Mouse (Mus musculus) myocyte (in vitro differentiated cells): ENCODE measurements at regions not wholly inside any gene's neighbourhood (a gene's known extent, or its start where the extent isn't known, plus 50 kb on each side); places are given as distances from the start of the nearest gene placed in this dataset.

ENCODE experiments used
- H3K27me3 ChIP-seq: one replicate; pipeline ENCODE4 v1.6.1; 2011; ENCODE audit not compliant: control insufficient read depth, insufficient read depth, insufficient read length
- H3K36me3 ChIP-seq: one replicate; pipeline ENCODE4 v1.6.1; 2011; ENCODE audit not compliant: control insufficient read depth, insufficient read depth
- H3K4me2 ChIP-seq: one replicate; pipeline ENCODE4 v1.6.1; 2011; ENCODE audit warnings: low read depth, control low read depth
- H3K4me3 ChIP-seq: one replicate; pipeline ENCODE4 v1.5.1; 2011; ENCODE audit warnings: mild to moderate bottlenecking, control low read depth, moderate library complexity
- H3K79me2 ChIP-seq: one replicate; pipeline ENCODE4 v1.6.1; 2011; ENCODE audit not compliant: control insufficient read depth, insufficient read depth
- H3ac ChIP-seq: one replicate; pipeline ENCODE4 v1.6.1; 2011; ENCODE audit not compliant: control insufficient read depth, insufficient read length
- CEBPB ChIP-seq: IDR thresholded peaks from 2 replicates; pipeline ENCODE4 v1.6.1; 2011; ENCODE audit warnings: mild to moderate bottlenecking, moderate library complexity; ENCODE audit not compliant: poor library complexity, insufficient read depth, severe bottlenecking
- E2F4 ChIP-seq: IDR thresholded peaks from one replicate; pipeline ENCODE4 v1.6.1; 2011; ENCODE audit warnings: mild to moderate bottlenecking, control low read depth, moderate library complexity; ENCODE audit not compliant: insufficient read depth
- MAX ChIP-seq: IDR thresholded peaks from one replicate; pipeline ENCODE4 v1.6.1; 2011; ENCODE audit warnings: low read depth, mild to moderate bottlenecking, control low read depth
- MYOD1 ChIP-seq, 3 experiments: IDR thresholded peaks; one replicate each; pipeline ENCODE4 v1.6.1; 2011; ENCODE audit warnings: control low read depth in 2 of 3, low read depth in 2 of 3, mild to moderate bottlenecking in 2 of 3, moderate library complexity in 1 of 3; ENCODE audit not compliant: insufficient read length in 2 of 3, control insufficient read depth in 1 of 3
- MYOG ChIP-seq, 3 experiments: IDR thresholded peaks; one replicate each; pipeline ENCODE4 v1.6.1; 2011; ENCODE audit warnings: control low read depth in 2 of 3, low read depth in 2 of 3, mild to moderate bottlenecking in 2 of 3; ENCODE audit not compliant: insufficient read length in 2 of 3, control insufficient read depth in 1 of 3, insufficient read depth in 1 of 3
- POLR2A ChIP-seq: IDR thresholded peaks from one replicate; pipeline ENCODE4 v1.6.1; 2011; ENCODE audit warnings: low read depth, mild to moderate bottlenecking, control low read depth, moderate library complexity; ENCODE audit not compliant: insufficient read length
- POLR2AphosphoS2 ChIP-seq: IDR thresholded peaks from one replicate; pipeline ENCODE4 v1.6.1; 2011; ENCODE audit warnings: low read depth, control low read depth; ENCODE audit not compliant: insufficient read length
- REST ChIP-seq: IDR thresholded peaks from one replicate; pipeline ENCODE4 v1.6.1; 2011; ENCODE audit warnings: mild to moderate bottlenecking, control low read depth, moderate library complexity; ENCODE audit not compliant: insufficient read depth, insufficient read length
- SRF ChIP-seq: IDR thresholded peaks from one replicate; pipeline ENCODE4 v1.6.1; 2011; ENCODE audit warnings: low read depth; ENCODE audit not compliant: control insufficient read depth, insufficient read length
- TCF12 ChIP-seq: IDR thresholded peaks from one replicate; pipeline ENCODE4 v1.6.1; 2011; ENCODE audit warnings: mild to moderate bottlenecking, control low read depth; ENCODE audit not compliant: poor library complexity, insufficient read depth, severe bottlenecking
- TCF3 ChIP-seq: IDR thresholded peaks from one replicate; pipeline ENCODE4 v1.6.1; 2011; ENCODE audit warnings: low read depth, control low read depth; ENCODE audit not compliant: insufficient read length
- USF1 ChIP-seq: IDR thresholded peaks from one replicate; pipeline ENCODE4 v1.6.1; 2011; ENCODE audit warnings: low read depth, mild to moderate bottlenecking, control low read depth, moderate library complexity

DNA sequence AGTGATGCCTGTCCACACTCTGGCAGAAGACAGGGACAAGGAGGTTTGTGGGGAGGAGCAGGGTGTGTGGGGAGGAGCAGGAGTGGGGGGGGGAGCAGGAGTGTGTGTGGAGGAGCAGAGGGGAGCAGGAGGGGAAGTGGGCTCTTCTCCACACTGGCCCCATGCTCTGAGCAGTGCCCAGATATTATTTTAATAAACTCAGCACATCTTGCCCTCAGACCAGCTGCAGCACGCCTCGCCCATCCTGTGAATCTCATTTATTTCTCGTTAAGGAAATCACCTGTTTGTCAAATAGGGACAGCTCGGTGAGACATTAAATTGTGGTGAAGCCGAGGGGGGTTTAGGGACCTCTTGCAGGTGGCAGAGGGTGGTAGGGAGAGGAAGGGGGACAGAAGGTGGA lies 77.8 kb upstream of the Lhx5 start:
- Histone ChIP-seq H3K4me3 (no peak overlapping the region), H3K36me3 (no peaks in the 10 kb centered on the region), H3K79me2 (no peaks in the 10 kb centered on the region), H3K4me2 (no peak overlapping the region), H3K27me3 (peaks cover 37% of the 10 kb centered on the region), H3ac (no peak overlapping the region)
- TF ChIP-seq USF1 (no peak), TCF12 (no peak), POLR2AphosphoS2 (no peak), CEBPB (no peak), POLR2A (no peak), TCF3 (no peak), REST (no peak), MYOD1 (IDR thresholded peaks at IDR 0.05; ENCODE audit: control insufficient read depth in 1 of 3, insufficient read length in 2 of 3, low read depth in 2 of 3) (no peak), E2F4 (no peak), MAX (no peak), MYOG (IDR thresholded peaks at IDR 0.05; ENCODE audit: control insufficient read depth in 1 of 3, insufficient read depth in 1 of 3, insufficient read length in 2 of 3, low read depth in 2 of 3) (no peak), SRF (no peak)

DNA sequence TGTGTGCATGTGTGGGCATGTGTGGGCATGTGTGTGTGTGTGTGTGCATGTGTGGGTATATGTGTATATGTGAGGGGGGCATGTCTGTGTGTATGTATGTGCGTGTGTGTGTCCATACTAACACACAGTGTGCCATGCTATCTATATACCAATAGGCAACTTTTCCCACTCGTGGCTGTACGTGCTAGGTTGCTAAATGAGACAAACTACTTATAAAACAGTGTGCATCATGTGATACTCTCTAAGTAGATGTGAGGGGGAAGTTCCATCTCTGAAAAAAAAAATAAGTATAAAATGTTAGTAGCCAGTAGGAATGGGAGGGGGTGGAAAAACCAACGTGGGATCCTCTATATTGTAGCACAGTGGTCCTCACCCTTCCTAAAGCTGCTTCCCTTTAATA lies 74.5 kb upstream of the Lhx5 start:
- H3K4me3 ChIP-seq = no peak overlapping the region
- TF ChIP-seq USF1 (no peak), MYOD1 (IDR thresholded peaks at IDR 0.05; ENCODE audit: control insufficient read depth in 1 of 3, insufficient read length in 2 of 3, low read depth in 2 of 3) (no peak), POLR2A (no peak), CEBPB (no peak), TCF12 (no peak), REST (no peak), MYOG (IDR thresholded peaks at IDR 0.05; ENCODE audit: control insufficient read depth in 1 of 3, insufficient read depth in 1 of 3, insufficient read length in 2 of 3, low read depth in 2 of 3) (no peak), MAX (no peak), POLR2AphosphoS2 (no peak), TCF3 (no peak), SRF (no peak), E2F4 (no peak)
- H3K4me2 ChIP-seq = no peak overlapping the region
- no peak overlapping the region for H3ac ChIP-seq
- no peaks in the 10 kb centered on the region for H3K79me2 ChIP-seq
- H3K27me3 ChIP-seq = peaks cover 56% of the 10 kb centered on the region
- no peaks in the 10 kb centered on the region for H3K36me3 ChIP-seq

DNA sequence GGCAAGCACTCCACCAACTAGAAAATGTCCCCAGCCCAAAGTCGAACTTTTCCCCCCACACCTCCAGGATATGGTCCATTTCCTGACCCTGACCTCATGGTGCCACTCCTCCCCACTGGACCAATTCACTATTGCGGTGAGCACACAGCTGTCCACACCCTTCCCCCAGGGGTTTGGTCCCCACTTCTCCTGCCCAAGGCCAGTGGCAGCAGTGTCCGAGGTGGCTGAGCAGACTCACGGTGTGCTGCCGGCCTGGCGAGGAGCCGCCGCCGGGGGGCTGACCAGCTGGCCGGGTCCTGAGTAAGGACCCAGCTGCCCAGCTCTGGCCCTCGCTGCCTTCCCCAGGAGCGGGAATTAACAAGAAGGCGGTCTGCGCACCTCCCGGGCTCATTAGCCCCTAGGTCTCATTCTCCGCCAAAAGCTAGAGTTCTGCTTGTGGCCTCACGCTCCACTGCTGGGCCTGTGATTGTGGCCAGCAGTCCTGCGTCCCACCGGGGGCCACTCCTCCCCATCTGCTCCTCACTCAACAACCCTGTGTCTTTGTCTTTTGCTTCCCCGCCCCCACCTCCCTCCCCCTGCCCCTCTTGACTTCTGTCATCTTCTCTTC lies 73.3 kb upstream of the Lhx5 start:
- Histone ChIP-seq H3K4me3 (no peak overlapping the region), H3K36me3 (no peaks in the 10 kb centered on the region), H3K27me3 (peaks cover 47% of the 10 kb centered on the region), H3K79me2 (no peaks in the 10 kb centered on the region), H3K4me2 (no peak overlapping the region), H3ac (no peak overlapping the region)
- TF ChIP-seq SRF = no peak

DNA sequence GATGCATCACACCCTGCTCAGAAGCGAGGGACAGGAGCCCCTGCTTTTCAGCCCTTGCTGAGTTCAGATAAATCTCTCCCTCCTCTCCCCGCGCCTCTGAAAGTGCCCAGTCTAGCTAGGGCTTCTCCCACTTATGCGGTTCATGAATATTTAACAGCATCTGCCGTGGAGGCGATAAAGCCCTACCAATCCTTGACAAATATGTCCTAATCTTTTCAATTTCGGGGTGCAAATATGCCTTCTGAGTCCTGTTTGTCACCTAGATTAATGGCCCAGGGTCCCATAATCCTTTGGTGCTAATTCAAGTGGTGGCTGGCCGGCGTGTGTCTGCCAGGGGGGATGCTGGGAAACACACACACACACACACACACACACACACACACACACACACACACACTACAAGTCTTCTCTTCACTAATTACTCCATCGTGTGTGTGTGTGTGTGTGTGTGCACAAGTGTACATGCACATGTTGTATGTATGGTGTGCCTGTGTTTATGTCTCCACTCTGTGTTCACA lies 65.5 kb upstream of the Lhx5 start:
- TF ChIP-seq MAX (no peak), MYOD1 (IDR thresholded peaks at IDR 0.05; ENCODE audit: control insufficient read depth in 1 of 3, insufficient read length in 2 of 3, low read depth in 2 of 3) (no peak)
- Histone ChIP-seq H3K27me3 (peaks cover 14% of the 10 kb centered on the region), H3K79me2 (no peaks in the 10 kb centered on the region), H3ac (no peak overlapping the region), H3K4me2 (no peak overlapping the region), H3K4me3 (no peak overlapping the region), H3K36me3 (no peaks in the 10 kb centered on the region)

DNA sequence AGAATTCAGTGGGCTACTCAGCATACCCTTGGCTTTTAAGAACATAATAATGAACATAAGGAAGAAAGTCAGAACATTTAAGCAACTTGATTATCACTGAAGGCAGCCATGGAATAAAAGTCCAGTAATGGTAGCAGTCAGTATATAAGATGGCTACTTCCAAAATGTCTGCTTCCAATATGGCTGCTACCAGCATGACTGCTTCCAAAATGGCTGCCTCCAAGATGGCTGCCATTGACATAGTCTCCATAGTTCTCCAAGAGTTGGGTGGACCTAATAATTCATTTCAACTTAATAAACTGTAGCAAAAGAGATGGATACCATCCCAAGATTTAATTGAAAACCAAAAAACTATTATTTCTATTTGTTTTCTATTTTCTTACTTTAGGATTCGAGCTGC lies 62.7 kb upstream of the Lhx5 start:
- Histone ChIP-seq H3K36me3 (no peaks in the 10 kb centered on the region), H3ac (no peak overlapping the region), H3K27me3 (peaks cover 33% of the 10 kb centered on the region), H3K4me2 (no peak overlapping the region), H3K4me3 (no peak overlapping the region), H3K79me2 (no peaks in the 10 kb centered on the region)
- TF ChIP-seq CEBPB (no peak), USF1 (no peak), TCF3 (no peak), MAX (no peak), MYOD1 (IDR thresholded peaks at IDR 0.05; ENCODE audit: control insufficient read depth in 1 of 3, insufficient read length in 2 of 3, low read depth in 2 of 3) (no peak), TCF12 (no peak), SRF (no peak), POLR2A (no peak)
